Mouse (Mus musculus): Measurements from ENCODE around the gene Gm525. TPM values are rescaled to one million over a fixed set of nuclear protein-coding genes. Genes with fewer than 3 reads are reported as not detected.

Gene Gm525
- not detected in 2 replicates for polyA plus RNA-seq (2015; fragmentation: Nextera tagmentation; extraction: Ambion mirVana)

- no peak for DNase-seq
- 72% methylated on average over 8 of the region's 8 CpGs for WGBS (ENCODE audit: insufficient replicate concordance)
- Histone ChIP-seq H3K4me2 (no peak within 1 kb of the TSS), H3K4me1 (replicated peaks) (no peaks in the 10 kb centered on the region), H3K9ac (no peak within 1 kb of the TSS), H3K27ac (no peak within 1 kb of the TSS), H3K9me3 (replicated peaks) (no peaks in the 10 kb centered on the region), H3K4me3 (replicated peaks) (no peak within 1 kb of the TSS), H3K36me3 (no peaks in the 10 kb centered on the region), H3K27me3 (no peaks in the 10 kb centered on the region)
- ATAC-seq (ENCODE audit: low read depth) = no peak
Observed at GRCm38 (mm10) chr11:89073541-89073940, at the start of gene Gm525. Gm525 (plus strand) TSS chr11:89073841.

DNA sequence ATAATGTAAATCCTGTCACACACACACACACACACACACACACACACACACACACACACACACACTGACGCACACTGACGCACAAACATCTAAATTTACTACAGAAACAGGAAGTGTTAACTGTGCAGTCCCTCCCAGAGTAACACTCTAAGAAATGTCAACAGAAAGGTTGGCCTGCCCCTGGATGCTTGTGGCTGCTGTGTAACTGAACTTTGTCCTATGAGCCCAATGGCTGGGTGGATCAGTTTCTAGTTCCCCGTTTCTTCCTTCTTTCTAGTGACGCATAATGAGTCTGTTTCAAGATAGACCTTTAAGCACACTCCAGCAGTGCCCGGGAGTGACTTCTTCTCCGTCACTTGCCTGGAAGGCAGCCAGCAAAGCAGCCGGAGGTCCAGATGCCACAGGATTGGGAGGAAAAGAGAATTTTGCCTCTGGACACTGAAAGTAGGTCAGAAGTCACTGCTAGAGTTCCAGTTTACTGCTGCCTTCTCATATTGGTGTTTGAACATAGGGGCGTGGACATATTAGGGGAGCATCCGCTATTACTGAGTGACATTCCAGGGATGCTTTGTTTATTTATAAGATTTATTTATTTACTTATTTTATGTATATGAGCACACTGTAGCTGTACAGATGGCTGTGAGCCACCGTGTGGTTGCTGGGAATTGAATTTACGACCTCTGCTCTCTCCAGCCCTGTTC, 49.3 kb upstream of the Gm525 start:
- 54% methylated on average over 11 of the region's 11 CpGs for WGBS (ENCODE audit: insufficient replicate concordance)
- H3K9ac ChIP-seq = no peak overlapping the region
- H3K9me3 ChIP-seq (replicated peaks) = no peaks in the 10 kb centered on the region
- H3K4me2 ChIP-seq = 0 out of 2 replicates have a peak overlapping the region, but pooled peaks have one; percentile 25
- H3K36me3 ChIP-seq = peaks cover 19% of the 10 kb centered on the region
- H3K27me3 ChIP-seq = no peaks in the 10 kb centered on the region
- H3K4me3 ChIP-seq (replicated peaks) = no peak overlapping the region
- H3K27ac ChIP-seq = peak overlapping the region; percentile 54
- peaks cover 82% of the 10 kb centered on the region for H3K4me1 ChIP-seq (replicated peaks)
- ATAC-seq (ENCODE audit: low read depth) (peak; percentile 59), DNase-seq (no peak)

DNA sequence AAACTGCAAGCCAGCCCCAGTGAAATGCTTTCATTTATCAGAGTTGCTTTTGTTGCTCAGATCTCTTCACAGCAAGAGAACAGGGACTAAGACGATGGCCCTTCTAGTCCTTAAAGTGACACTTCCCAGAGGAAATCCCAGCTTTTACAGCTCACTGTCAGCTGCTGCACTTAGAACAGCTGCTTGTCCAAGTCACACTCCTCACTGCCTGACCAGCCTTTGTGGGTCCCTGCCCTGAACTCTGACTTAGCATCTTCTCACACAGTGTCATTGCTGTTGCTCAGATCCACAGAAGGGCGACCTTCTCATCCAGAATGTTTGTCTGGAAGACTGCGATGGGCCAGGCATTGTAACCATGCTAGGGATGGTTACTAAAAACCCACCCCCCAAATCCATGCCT, 48.0 kb upstream of the Gm525 start:
- no peaks in the 10 kb centered on the region for H3K9me3 ChIP-seq (replicated peaks)
- no peak overlapping the region for H3K9ac ChIP-seq
- DNase-seq = no peak
- no peak for ATAC-seq (ENCODE audit: low read depth)
- H3K4me1 ChIP-seq (replicated peaks) = peaks cover 74% of the 10 kb centered on the region
- 0 out of 2 replicates have a peak overlapping the region, but pooled peaks have one; percentile 11 for H3K27ac ChIP-seq
- no peaks in the 10 kb centered on the region for H3K27me3 ChIP-seq
- H3K4me2 ChIP-seq = no peak overlapping the region
- H3K4me3 ChIP-seq (replicated peaks) = no peak overlapping the region
- WGBS (ENCODE audit: insufficient replicate concordance) = 75% methylated on average over 3 of the region's 3 CpGs
- H3K36me3 ChIP-seq = peaks cover 6% of the 10 kb centered on the region

GRCm38 (mm10) chr11:89026117-89026516, 47.5 kb upstream of the Gm525 start:
- no peak overlapping the region; the same call in 1 of the 2 replicates for H3K27ac ChIP-seq
- H3K36me3 ChIP-seq = peaks cover 2% of the 10 kb centered on the region
- WGBS (ENCODE audit: insufficient replicate concordance) = 80% methylated on average over 3 of the region's 3 CpGs
- no peak overlapping the region for H3K9ac ChIP-seq
- DNase-seq = no peak
- peaks cover 69% of the 10 kb centered on the region for H3K4me1 ChIP-seq (replicated peaks)
- H3K27me3 ChIP-seq = no peaks in the 10 kb centered on the region
- no peak overlapping the region for H3K4me3 ChIP-seq (replicated peaks)
- H3K9me3 ChIP-seq (replicated peaks) = no peaks in the 10 kb centered on the region
- no peak for ATAC-seq (ENCODE audit: low read depth)
- no peak overlapping the region for H3K4me2 ChIP-seq

- no peak for ATAC-seq (ENCODE audit: low read depth)
- WGBS (ENCODE audit: insufficient replicate concordance) = 24% methylated on average over 10 of the region's 10 CpGs
- DNase-seq = no peak
- H3K4me3 ChIP-seq (replicated peaks) = no peak overlapping the region
- peak overlapping the region; percentile 30 for H3K27ac ChIP-seq
- no peaks in the 10 kb centered on the region for H3K36me3 ChIP-seq
- H3K9me3 ChIP-seq (replicated peaks) = no peaks in the 10 kb centered on the region
- peaks cover 51% of the 10 kb centered on the region for H3K4me1 ChIP-seq (replicated peaks)
- H3K9ac ChIP-seq = no peak overlapping the region
- H3K27me3 ChIP-seq = no peaks in the 10 kb centered on the region
- peak overlapping the region; percentile 28 for H3K4me2 ChIP-seq
Observed at GRCm38 (mm10) chr11:89027955-89028361, 45.7 kb upstream of the Gm525 start.

GRCm38 (mm10) chr11:89028871-89029405, 44.7 kb upstream of the Gm525 start:
- Histone ChIP-seq H3K36me3 (no peaks in the 10 kb centered on the region), H3K4me2 (0 out of 2 replicates have a peak overlapping the region, but pooled peaks have one; percentile 28), H3K9ac (no peak overlapping the region), H3K27ac (peak overlapping the region; percentile 50), H3K4me1 (replicated peaks) (peaks cover 43% of the 10 kb centered on the region), H3K4me3 (replicated peaks) (no peak overlapping the region), H3K27me3 (no peaks in the 10 kb centered on the region), H3K9me3 (replicated peaks) (no peaks in the 10 kb centered on the region)
- WGBS (ENCODE audit: insufficient replicate concordance) = 5% methylated on average over 10 of the region's 10 CpGs
- ATAC-seq (ENCODE audit: low read depth) = peak; percentile 79
- peak; percentile 57 for DNase-seq

- no peak overlapping the region for H3K27ac ChIP-seq
- no peak for DNase-seq
Observed at GRCm38 (mm10) chr11:89030552-89030951, 43.1 kb upstream of the Gm525 start.

GRCm38 (mm10) chr11:89031189-89031588, 42.5 kb upstream of the Gm525 start:
- Histone ChIP-seq H3K4me3 (replicated peaks) (no peak overlapping the region), H3K9ac (no peak overlapping the region), H3K27ac (no peak overlapping the region), H3K27me3 (no peaks in the 10 kb centered on the region), H3K36me3 (no peaks in the 10 kb centered on the region), H3K9me3 (replicated peaks) (no peaks in the 10 kb centered on the region), H3K4me2 (no peak overlapping the region), H3K4me1 (replicated peaks) (peaks cover 26% of the 10 kb centered on the region)
- WGBS (ENCODE audit: insufficient replicate concordance) = 56% methylated on average over 1 of the region's 1 CpGs
- DNase-seq = no peak
- no peak for ATAC-seq (ENCODE audit: low read depth)

More at GRCm38 (mm10) chr11:89030552-89030951, 43.1 kb upstream of the Gm525 start:
- ATAC-seq (ENCODE audit: low read depth) = no peak
- Histone ChIP-seq H3K4me2 (no peak overlapping the region), H3K36me3 (no peaks in the 10 kb centered on the region), H3K4me3 (replicated peaks) (no peak overlapping the region), H3K9ac (no peak overlapping the region), H3K27me3 (no peaks in the 10 kb centered on the region), H3K9me3 (replicated peaks) (no peaks in the 10 kb centered on the region), H3K4me1 (replicated peaks) (peaks cover 33% of the 10 kb centered on the region)
- WGBS (ENCODE audit: insufficient replicate concordance) = 77% methylated on average over 6 of the region's 6 CpGs

DNA sequence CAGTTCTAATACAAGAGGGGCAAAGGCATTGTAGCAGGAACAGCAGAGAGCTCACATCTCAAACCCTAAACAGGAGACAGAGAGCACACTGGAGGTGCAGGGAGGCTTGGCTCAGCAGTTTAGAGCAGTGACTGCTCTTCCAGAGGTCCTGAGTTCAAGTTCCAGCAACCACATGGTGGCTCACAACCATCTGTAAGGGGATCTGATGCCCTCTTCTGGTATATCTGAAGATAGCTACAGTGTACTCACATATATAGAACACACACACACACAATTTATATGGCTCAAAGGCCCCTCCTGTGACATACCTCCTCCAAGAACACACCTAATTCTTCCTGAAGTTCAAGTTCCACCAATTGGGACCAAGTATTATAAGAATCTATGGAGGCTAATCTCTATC, 39.0 kb upstream of the Gm525 start:
- no peak for DNase-seq
- no peaks in the 10 kb centered on the region for H3K27me3 ChIP-seq
- H3K36me3 ChIP-seq = 0 out of 2 replicates have a peak, but pooled peaks cover 5% of the 10 kb centered on the region
- no peak overlapping the region for H3K9ac ChIP-seq
- no peaks in the 10 kb centered on the region for H3K9me3 ChIP-seq (replicated peaks)
- no peak overlapping the region for H3K4me2 ChIP-seq
- H3K4me1 ChIP-seq (replicated peaks) = no peaks in the 10 kb centered on the region; the same call in 1 of the 2 replicates
- no peak for ATAC-seq (ENCODE audit: low read depth)
- H3K4me3 ChIP-seq (replicated peaks) = no peak overlapping the region
- no peak overlapping the region for H3K27ac ChIP-seq

- 72% methylated on average over 3 of the region's 3 CpGs for WGBS (ENCODE audit: insufficient replicate concordance)
- Histone ChIP-seq H3K27ac (no peak overlapping the region), H3K4me2 (no peak overlapping the region), H3K36me3 (peaks cover 15% of the 10 kb centered on the region), H3K27me3 (no peaks in the 10 kb centered on the region), H3K9ac (no peak overlapping the region), H3K9me3 (replicated peaks) (no peaks in the 10 kb centered on the region), H3K4me3 (replicated peaks) (no peak overlapping the region), H3K4me1 (replicated peaks) (no peaks in the 10 kb centered on the region)
- no peak for ATAC-seq (ENCODE audit: low read depth)
- DNase-seq = no peak
Observed at GRCm38 (mm10) chr11:89035552-89035951, 38.1 kb upstream of the Gm525 start.

- ATAC-seq (ENCODE audit: low read depth) (no peak), DNase-seq (no peak)
- 84% methylated on average over 6 of the region's 6 CpGs for WGBS (ENCODE audit: insufficient replicate concordance)
- no peaks in the 10 kb centered on the region for H3K9me3 ChIP-seq (replicated peaks)
- no peak overlapping the region for H3K27ac ChIP-seq
- H3K9ac ChIP-seq = no peak overlapping the region
- no peaks in the 10 kb centered on the region for H3K4me1 ChIP-seq (replicated peaks)
- H3K36me3 ChIP-seq = peaks cover 17% of the 10 kb centered on the region
- no peak overlapping the region for H3K4me3 ChIP-seq (replicated peaks)
- no peaks in the 10 kb centered on the region for H3K27me3 ChIP-seq
- H3K4me2 ChIP-seq = no peak overlapping the region
Observed at GRCm38 (mm10) chr11:89038496-89038895, 35.1 kb upstream of the Gm525 start.

DNA sequence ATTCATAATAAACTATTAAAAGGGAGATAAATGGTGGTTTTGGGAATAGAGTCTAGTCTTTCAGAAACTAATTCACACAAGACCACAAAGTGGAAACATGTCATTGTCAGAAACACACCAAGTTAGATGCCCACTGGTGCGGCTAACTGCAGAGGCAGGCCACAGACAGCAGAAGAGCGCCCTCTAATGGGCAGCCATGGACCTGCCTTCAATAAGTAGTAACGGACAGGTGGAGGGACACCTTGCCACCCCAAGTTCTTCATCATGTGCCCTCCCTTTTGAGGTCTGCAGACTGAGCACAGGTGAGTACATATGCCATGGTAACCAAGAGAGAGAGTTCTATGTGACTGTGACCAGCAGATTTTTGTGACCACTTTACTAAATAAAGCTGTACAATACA, 34.3 kb upstream of the Gm525 start:
- no peak for ATAC-seq (ENCODE audit: low read depth)
- H3K9me3 ChIP-seq (replicated peaks) = no peaks in the 10 kb centered on the region
- no peaks in the 10 kb centered on the region for H3K4me1 ChIP-seq (replicated peaks)
- H3K9ac ChIP-seq = no peak overlapping the region
- WGBS (ENCODE audit: insufficient replicate concordance) = 33% methylated on average over 3 of the region's 3 CpGs
- H3K27ac ChIP-seq = no peak overlapping the region
- peaks cover 20% of the 10 kb centered on the region for H3K36me3 ChIP-seq
- H3K4me2 ChIP-seq = no peak overlapping the region
- H3K4me3 ChIP-seq (replicated peaks) = no peak overlapping the region
- no peaks in the 10 kb centered on the region for H3K27me3 ChIP-seq
- no peak for DNase-seq

Data from liver, embryonic 13.5 days (tissue).